Mouse (Mus musculus) liver, embryonic 12.5 days (tissue): ENCODE data around the gene Pex12. TPM values are rescaled to one million over a fixed set of nuclear protein-coding genes. Genes with fewer than 3 reads are reported as not detected.
A peak's percentile ranks its signal among the peaks of the same experiment; 100 is the strongest.
"Not testable (repeated sequence)": the region's sequence is repeated elsewhere in the genome, so short reads cannot be mapped to it uniquely, and the experiment has no call there.

Source experiments
- ATAC-seq: fragments of 200-750 bp; cut with Nextera tagmentation; 2 replicates; pipeline ENCODE4 v1.8.0; 2017; ENCODE audit warnings: moderate number of reproducible peaks, mild to moderate bottlenecking, moderate library complexity
- H3K27ac ChIP-seq: fragments of 300-500 bp; sonication (generic); 2 replicates; pipeline ENCODE4 v1.5.1; 2016; ENCODE audit warnings: mild to moderate bottlenecking
- H3K27me3 ChIP-seq: fragments of 300-500 bp; sonication (generic); replicated peaks from 2 replicates; pipeline ENCODE4 v1.6.1; 2016; ENCODE audit warnings: mild to moderate bottlenecking, moderate library complexity
- H3K36me3 ChIP-seq: fragments of 300-500 bp; sonication (generic); 2 replicates; pipeline ENCODE4 v1.6.1; 2016; ENCODE audit warnings: mild to moderate bottlenecking, moderate library complexity
- H3K4me1 ChIP-seq: fragments of 300-500 bp; sonication (generic); 2 replicates; pipeline ENCODE4 v1.6.1; 2016
- H3K4me2 ChIP-seq: fragments of 300-500 bp; sonication (generic); 2 replicates; pipeline ENCODE4 v1.6.1; 2016; ENCODE audit warnings: mild to moderate bottlenecking, moderate library complexity
- H3K4me3 ChIP-seq: fragments of 300-500 bp; sonication (generic); 2 replicates; pipeline ENCODE4 v1.5.1; 2016; ENCODE audit warnings: mild to moderate bottlenecking, moderate library complexity
- H3K9ac ChIP-seq: fragments of 300-500 bp; sonication (generic); 2 replicates; pipeline ENCODE4 v1.6.1; 2016; ENCODE audit warnings: mild to moderate bottlenecking, moderate library complexity
- H3K9me3 ChIP-seq: fragments of 300-500 bp; sonication (generic); replicated peaks from 2 replicates; pipeline ENCODE4 v1.6.1; 2016; ENCODE audit warnings: mild to moderate bottlenecking, moderate library complexity
- WGBS: fragments of 180-500 bp; shearing (Covaris S2); methylation state at CpG from one replicate; pipeline ENCODE4 v1.1.7; 2016; ENCODE audit not compliant: insufficient replicate concordance; 5-methylcytosine and 5-hydroxymethylcytosine counted together
- polyA plus RNA-seq: library from polyadenylated mRNA; unstranded; fragments of >200 nt; fragmentation: Nextera tagmentation; extraction: Ambion mirVana; gene quantifications from 2 replicates; pipeline ENCODE4 v1.2.1, GENCODE M21; 2016

Pex12 gene
- polyA plus RNA-seq, 1 experiment from 2014 or later, result 8.2 TPM

- peaks cover 32% of the 10 kb centered on the region for H3K27me3 ChIP-seq
- peak overlapping the region; percentile 63 for H3K4me2 ChIP-seq
- peaks cover 59% of the 10 kb centered on the region for H3K4me1 ChIP-seq
- peak overlapping the region; percentile 73 for H3K9ac ChIP-seq
- 65% methylated on average over 4 of the region's 4 CpGs for WGBS
- no peak for ATAC-seq
- peak overlapping the region; percentile 62 for H3K4me3 ChIP-seq
- H3K27ac ChIP-seq, result peak overlapping the region; percentile 96
- peaks cover 21% of the 10 kb centered on the region; the same call in 1 of the 2 replicates for H3K36me3 ChIP-seq
- H3K9me3 ChIP-seq, result no peaks in the 10 kb centered on the region
Measured at GRCm38 (mm10) chr11:83285627-83286026, 16.8 kb downstream of the Pex12 start.

GRCm38 (mm10) chr11:83282084-83282483 lies 20.3 kb downstream of the Pex12 start:
- peak overlapping the region; percentile 18; the same call in 1 of the 2 replicates for H3K9ac ChIP-seq
- no peak for ATAC-seq
- 50% methylated on average over 2 of the region's 2 CpGs for WGBS
- peak overlapping the region; percentile 20 for H3K4me3 ChIP-seq
- no peak overlapping the region for H3K27ac ChIP-seq
- H3K4me2 ChIP-seq, result peak overlapping the region; percentile 63
- H3K9me3 ChIP-seq, result no peaks in the 10 kb centered on the region
- peaks cover 55% of the 10 kb centered on the region for H3K27me3 ChIP-seq
- H3K36me3 ChIP-seq, result peaks cover 49% of the 10 kb centered on the region
- H3K4me1 ChIP-seq, result peaks cover 34% of the 10 kb centered on the region

- Histone ChIP-seq H3K27ac (no peak overlapping the region), H3K4me2 (no peak overlapping the region), H3K9ac (no peak overlapping the region), H3K9me3 (no peaks in the 10 kb centered on the region), H3K4me3 (no peak overlapping the region), H3K4me1 (peaks cover 11% of the 10 kb centered on the region), H3K27me3 (peaks cover 77% of the 10 kb centered on the region), H3K36me3 (peaks cover 63% of the 10 kb centered on the region)
- WGBS, result 66% methylated on average over 6 of the region's 6 CpGs
- no peak for ATAC-seq
Measured at GRCm38 (mm10) chr11:83279691-83280090, 22.7 kb downstream of the Pex12 start.

DNA sequence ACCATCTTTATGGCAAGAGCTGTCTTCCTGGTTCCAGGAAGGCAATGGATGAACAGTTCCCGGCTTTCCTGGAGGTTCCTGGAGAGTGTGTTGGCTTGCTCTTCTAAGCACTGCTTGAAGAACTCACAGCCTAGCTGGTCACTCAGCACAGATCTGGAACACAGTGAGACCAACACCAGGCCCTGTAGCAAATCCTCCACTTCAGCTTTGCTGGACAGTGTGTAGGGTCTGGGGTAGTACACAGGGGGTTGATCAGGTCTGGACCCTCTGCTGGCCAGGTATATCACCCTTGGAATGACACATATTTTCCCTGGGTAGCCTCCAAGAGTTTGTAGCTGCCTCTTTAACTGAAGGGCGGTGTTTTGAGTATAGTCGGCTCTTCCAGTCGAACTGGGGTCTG lies 23.4 kb downstream of the Pex12 start:
- Histone ChIP-seq H3K36me3 (peaks cover 62% of the 10 kb centered on the region), H3K27me3 (peaks cover 78% of the 10 kb centered on the region)
- no peak for ATAC-seq

DNA sequence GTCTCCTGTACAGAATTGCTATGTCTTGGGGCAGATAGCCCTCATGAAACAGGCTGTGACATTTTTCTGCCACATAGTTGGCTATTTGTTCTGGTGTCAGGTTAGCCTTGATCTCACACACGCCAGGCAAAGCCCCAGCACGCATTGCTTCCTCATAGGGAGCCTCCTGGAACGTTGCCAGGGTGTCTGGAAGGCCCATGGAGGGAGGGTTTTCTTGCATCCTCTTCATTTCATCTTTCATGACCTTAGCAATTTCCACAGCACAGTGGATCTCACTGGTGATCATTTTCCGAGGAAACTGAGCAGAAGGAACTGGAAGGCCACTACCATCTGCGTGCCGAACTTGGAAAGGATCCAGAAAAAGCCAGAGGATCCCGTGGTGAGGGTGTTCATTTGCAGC lies 26.1 kb downstream of the Pex12 start:
- Histone ChIP-seq H3K4me2 (no peak overlapping the region), H3K27ac (no peak overlapping the region), H3K4me1 (peaks cover 13% of the 10 kb centered on the region), H3K9ac (no peak overlapping the region), H3K36me3 (peaks cover 44% of the 10 kb centered on the region), H3K27me3 (peaks cover 54% of the 10 kb centered on the region), H3K4me3 (no peak overlapping the region), H3K9me3 (no peaks in the 10 kb centered on the region)
- WGBS, result 61% methylated on average over 7 of the region's 7 CpGs
- ATAC-seq, result no peak

More for the DNA sequence above, 23.4 kb downstream of the Pex12 start:
- Histone ChIP-seq H3K9ac (no peak overlapping the region), H3K4me3 (no peak overlapping the region), H3K27ac (no peak overlapping the region), H3K9me3 (no peaks in the 10 kb centered on the region), H3K4me2 (no peak overlapping the region), H3K4me1 (peaks cover 5% of the 10 kb centered on the region; the same call in 1 of the 2 replicates)
- WGBS, result 76% methylated on average over 4 of the region's 4 CpGs

DNA sequence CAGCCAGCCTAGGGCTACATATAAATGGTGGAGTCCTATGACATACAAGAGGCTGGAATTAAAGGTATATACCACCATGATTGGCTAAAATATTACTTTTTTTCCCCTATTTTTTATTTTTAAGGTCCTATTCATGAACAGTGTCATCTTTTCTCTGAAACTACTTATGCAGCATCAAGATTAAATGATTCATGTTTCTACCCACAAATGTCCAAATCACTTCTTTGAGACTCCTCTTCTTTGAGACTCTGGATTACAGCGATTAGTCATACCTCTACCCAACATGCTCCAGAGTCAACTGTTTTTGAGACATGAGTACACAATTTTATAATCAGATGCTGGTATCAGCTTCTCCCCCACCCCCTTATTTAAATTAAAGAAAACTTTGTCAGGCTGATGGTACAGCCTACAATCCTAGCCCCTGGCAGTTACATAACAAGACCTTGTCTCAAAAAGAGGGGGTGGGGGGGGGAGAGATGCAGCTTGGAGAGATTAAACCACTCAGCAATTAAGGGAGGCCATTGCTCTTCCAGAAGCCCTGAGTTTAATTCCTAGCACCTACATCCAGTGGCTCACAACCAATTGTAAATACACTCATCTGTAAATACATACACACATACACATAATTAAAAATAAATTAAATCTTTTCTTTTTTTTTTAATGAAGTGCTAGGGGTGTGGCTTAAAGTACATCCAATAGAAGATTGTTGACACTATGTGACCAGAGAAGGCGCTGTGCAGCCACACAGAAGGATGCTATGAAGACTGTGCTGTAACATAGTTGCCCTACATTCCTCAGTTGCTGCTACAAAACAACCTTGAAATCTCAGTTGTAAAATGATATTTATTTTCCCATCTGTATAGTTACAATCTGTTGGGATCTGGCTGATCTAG lies 30.2 kb downstream of the Pex12 start:
- Histone ChIP-seq H3K4me1 (peaks cover 19% of the 10 kb centered on the region), H3K36me3 (peaks cover 14% of the 10 kb centered on the region; the same call in 1 of the 2 replicates), H3K9me3 (no peaks in the 10 kb centered on the region), H3K9ac (0 out of 2 replicates have a peak overlapping the region, but pooled peaks have one; percentile 33), H3K27me3 (peaks cover 25% of the 10 kb centered on the region), H3K4me3 (no peak overlapping the region), H3K27ac (peak overlapping the region; percentile 81), H3K4me2 (peak overlapping the region; percentile 17)
- ATAC-seq, result peak; percentile 25
- WGBS, result 9% methylated on average over 2 of the region's 2 CpGs

GRCm38 (mm10) chr11:83271151-83271950 lies 31.0 kb downstream of the Pex12 start:
- Histone ChIP-seq H3K27me3 (peaks cover 16% of the 10 kb centered on the region), H3K36me3 (peaks cover 13% of the 10 kb centered on the region; the same call in 1 of the 2 replicates), H3K4me1 (peaks cover 19% of the 10 kb centered on the region), H3K4me2 (peak overlapping the region; percentile 68), H3K9ac (peak overlapping the region; percentile 66), H3K9me3 (no peaks in the 10 kb centered on the region), H3K27ac (peak overlapping the region; percentile 81), H3K4me3 (peak overlapping the region; percentile 59)
- peak; percentile 90 for ATAC-seq
- WGBS, result under 1% methylated on average over 26 of the region's 26 CpGs

GRCm38 (mm10) chr11:83270842-83271150 lies 31.6 kb downstream of the Pex12 start:
- Histone ChIP-seq H3K9ac (peak overlapping the region; percentile 66), H3K36me3 (peaks cover 8% of the 10 kb centered on the region; the same call in 1 of the 2 replicates), H3K4me3 (peak overlapping the region; percentile 59), H3K4me1 (peaks cover 19% of the 10 kb centered on the region), H3K9me3 (no peaks in the 10 kb centered on the region), H3K27me3 (peaks cover 11% of the 10 kb centered on the region), H3K27ac (peak overlapping the region; percentile 81), H3K4me2 (peak overlapping the region; percentile 68)
- peak; percentile 13 for ATAC-seq
- 8% methylated on average over 6 of the region's 6 CpGs for WGBS

GRCm38 (mm10) chr11:83263146-83263545 lies 39.2 kb downstream of the Pex12 start:
- H3K4me3 ChIP-seq, result no peak overlapping the region
- peak overlapping the region; percentile 46 for H3K4me2 ChIP-seq

DNA sequence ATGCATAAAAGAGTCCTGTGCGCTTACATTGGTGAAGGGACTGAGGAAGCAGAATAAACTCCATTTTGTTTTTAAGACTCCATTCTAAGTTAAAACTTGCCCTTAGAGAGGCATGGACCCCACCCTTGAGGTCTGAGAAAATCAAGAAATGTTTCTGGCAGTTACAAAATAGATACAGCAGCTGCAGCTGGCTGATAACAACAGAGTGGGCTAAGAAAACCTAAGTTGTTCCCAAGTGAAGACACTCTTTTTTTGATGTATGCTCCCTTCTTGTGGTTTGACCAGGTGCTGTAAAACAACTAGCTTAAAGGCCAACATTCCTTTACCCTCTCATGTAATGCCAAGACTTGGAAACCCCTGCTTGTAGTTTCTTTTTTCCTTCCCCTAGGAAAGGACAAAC lies 39.7 kb downstream of the Pex12 start:
- H3K27ac ChIP-seq, result peak overlapping the region; percentile 79
- 70% methylated on average over 1 of the region's 1 CpGs for WGBS
- no peak overlapping the region for H3K4me3 ChIP-seq
- peak overlapping the region; percentile 46 for H3K4me2 ChIP-seq
- 0 out of 2 replicates have a peak overlapping the region, but pooled peaks have one; percentile 19 for H3K9ac ChIP-seq
- no peaks in the 10 kb centered on the region for H3K9me3 ChIP-seq
- H3K36me3 ChIP-seq, result no peaks in the 10 kb centered on the region
- 0 out of 2 replicates have a peak, but pooled peaks cover 3% of the 10 kb centered on the region for H3K27me3 ChIP-seq
- ATAC-seq, result peak; percentile 88
- H3K4me1 ChIP-seq, result peaks cover 23% of the 10 kb centered on the region

More at GRCm38 (mm10) chr11:83263146-83263545, 39.2 kb downstream of the Pex12 start:
- peak; percentile 78 for ATAC-seq
- Histone ChIP-seq H3K4me1 (peaks cover 23% of the 10 kb centered on the region), H3K36me3 (no peaks in the 10 kb centered on the region), H3K9ac (0 out of 2 replicates have a peak overlapping the region, but pooled peaks have one; percentile 19), H3K27me3 (0 out of 2 replicates have a peak, but pooled peaks cover 3% of the 10 kb centered on the region), H3K27ac (peak overlapping the region; percentile 79), H3K9me3 (no peaks in the 10 kb centered on the region)
- 46% methylated on average over 3 of the region's 3 CpGs for WGBS

- WGBS, result 49% methylated on average over 5 of the region's 5 CpGs
- H3K36me3 ChIP-seq, H3K4me1 ChIP-seq, H3K27ac ChIP-seq, H3K27me3 ChIP-seq, H3K9ac ChIP-seq, H3K9me3 ChIP-seq, ATAC-seq, H3K4me2 ChIP-seq, H3K4me3 ChIP-seq: not testable (repeated sequence)
Measured at GRCm38 (mm10) chr11:83257211-83257610, 45.2 kb downstream of the Pex12 start.
